Mouse (Mus musculus) frontal cortex, postnatal 36 days (tissue): Measurements from ENCODE around the gene Herc6.

ENCODE experiments used
- DNase-seq, 2 experiments: peaks; one replicate each; pipeline ENCODE4 v3.0.0; 2022; ENCODE audit warnings: low spot score in 2 of 2

Gene Herc6

DNA sequence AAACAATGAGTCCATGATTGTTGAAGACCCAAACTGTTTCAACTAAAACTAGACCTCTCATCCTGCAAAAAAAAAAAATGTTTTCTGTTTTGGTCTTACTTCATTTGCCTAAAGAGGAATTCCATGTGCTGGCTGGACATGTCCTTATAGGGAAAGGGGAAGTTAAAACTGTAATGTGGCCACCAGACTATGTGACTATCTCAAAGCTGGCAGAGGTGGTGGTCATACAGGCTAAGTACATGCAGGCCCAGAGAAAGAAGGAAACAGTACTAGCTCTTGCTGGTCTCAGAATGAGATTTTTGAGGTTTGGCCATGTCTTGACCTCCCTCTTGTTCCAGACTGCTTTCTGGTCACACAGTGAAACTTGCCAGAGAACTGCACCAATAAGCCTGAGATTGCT lies 9.2 kb upstream of the Herc6 start:
- no peak for DNase-seq

DNA sequence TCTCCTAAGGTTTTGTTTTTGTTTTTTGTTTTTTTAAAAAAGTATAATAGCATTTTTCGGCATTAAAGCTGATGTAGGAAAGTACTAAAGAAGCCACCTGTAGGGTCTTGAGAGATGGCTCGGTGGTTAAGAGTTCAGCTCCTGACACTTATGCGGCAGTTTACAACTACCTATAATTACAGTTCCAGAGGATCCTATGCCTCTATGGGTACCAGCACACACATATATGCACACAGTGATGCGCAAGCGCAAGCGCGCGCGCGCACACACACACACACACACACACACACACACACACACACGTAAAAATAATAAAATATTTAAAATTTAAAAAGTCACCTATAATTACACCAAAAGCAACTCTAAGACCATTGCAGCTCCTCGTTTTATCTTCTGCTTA lies 795 bp downstream of the Herc6 start:
- no peak for DNase-seq

DNA sequence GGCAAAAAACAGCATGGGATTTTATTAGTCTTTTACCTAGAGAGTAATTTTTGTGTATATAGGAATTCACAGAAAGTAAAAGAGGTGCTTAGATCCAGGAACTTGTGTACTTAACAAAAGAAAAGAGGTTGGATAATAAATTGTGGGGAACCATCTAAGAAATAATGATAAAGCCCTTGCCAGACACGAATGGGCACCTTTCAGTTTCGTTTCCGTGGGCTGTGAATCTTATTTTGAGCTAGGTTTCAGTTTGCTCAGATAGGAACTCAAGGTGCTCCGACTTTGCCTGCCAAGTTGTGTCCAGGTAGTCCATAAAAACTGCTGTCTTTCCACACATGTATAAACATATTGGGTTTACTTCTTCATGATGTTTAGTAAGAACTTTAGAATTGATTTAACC lies 1.6 kb downstream of the Herc6 start:
- DNase-seq, result no peak

DNA sequence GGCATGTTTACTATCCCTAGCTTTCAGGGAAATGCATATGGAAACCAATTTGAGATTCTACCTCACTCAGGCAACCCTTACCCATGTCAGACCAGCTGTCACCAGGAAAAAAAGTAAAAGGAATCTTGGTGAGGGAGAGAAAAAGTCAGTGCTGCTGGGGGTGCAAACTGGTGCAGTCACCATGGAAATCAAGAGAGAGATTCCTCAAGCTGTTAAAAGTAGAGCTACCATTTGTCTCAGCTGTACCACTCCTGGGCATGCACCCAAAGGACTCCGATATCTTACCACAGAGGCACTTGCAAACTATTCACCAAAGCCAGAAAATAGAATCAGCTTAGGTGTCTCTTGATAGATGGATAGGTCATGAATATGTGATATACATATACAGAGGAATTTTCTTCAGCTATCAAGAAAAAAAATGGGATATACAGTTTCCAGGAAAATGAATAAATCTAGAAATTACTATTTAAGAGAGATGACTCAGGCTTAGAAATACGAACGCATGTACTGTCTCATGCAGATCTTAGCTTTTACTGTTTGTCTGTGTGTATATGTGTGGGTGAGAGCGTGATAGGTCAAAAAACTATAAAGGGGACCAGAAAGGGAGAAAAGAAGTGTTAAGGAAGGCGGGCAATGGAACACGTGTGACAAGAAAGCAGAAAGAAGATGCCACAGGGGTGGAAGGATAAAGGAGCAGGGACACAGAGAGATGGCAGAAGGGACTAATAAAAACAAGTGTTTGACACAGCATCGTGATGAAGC lies 24.9 kb downstream of the Herc6 start:
- peak; percentile 49 to 84 for DNase-seq

DNA sequence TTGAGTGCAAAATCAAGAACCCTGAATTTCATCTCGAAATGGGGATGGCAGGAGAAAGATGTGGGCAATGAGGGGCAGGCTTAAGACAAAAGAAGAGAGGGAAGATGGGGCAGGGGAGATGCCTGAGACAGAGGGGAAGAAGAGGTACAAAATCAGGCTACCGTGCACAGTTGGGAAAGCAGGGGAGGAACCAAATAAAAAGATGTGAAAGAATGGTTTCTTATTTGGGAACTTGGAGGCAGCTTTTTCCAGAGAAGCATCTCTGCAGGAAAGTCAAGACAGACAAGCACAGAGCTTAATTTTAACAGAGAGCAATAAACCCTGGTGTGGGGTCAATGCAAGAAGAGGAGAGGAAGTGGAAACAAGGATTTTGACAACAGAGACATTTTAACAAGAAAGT lies 27.2 kb downstream of the Herc6 start:
- DNase-seq, result peak in 1 of 2 experiments; percentile 17

DNA sequence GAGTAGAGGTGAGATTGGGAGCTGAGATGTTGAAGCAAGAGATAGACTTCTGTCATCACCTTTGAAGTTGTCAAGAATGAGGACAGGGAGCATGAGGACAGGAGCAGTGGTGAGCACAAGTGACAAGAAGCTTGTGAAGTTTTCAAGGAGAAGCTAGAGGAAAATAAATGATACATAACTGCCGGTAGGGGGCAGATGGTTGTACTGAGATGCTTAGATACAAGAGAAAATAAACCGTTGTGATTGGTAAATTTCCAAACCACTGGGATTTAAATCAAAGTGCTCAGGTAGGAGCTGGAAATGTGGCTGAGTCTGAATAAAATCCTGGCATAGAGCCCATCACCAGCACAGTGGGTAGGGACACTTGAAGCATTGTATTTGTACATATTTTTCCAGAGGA lies 28.8 kb downstream of the Herc6 start:
- no peak for DNase-seq

DNA sequence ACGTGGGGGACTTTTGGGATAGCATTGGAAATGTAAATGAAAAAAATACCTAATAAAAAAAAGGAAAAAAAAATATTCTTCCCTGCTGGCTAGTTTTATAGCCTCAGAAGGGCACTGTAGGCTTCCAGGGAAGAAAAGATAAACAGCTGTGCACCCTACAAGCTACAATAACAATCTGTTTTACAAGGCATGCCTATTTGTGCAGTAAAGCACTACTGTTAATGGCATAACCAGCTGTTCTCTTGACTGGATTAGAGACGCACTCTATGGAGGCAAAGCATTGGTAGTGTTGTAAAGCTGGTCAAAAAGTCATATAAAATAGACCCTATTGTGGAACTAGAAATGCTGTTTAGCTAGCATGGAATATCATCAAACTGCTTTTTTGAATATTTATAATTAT lies 35.0 kb downstream of the Herc6 start:
- DNase-seq, result no peak

DNA sequence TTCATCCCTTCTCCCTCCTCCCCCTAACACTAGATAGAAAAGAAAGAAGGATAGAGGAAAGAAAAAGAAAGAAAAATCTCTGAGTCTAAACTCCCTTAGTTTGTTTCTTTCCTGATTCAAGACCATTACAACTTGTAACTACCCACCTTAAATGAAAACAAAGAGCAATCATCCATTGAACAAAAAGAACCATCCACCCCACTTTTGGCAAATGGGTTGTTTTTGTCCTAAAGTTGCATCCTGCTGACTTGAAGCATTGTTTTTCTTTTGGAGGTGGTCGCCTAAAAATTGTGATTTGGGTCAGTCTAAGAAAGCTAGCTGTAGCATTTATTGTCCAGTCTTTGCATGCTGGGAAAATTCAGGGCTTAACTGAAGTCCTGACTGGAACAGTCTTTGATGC lies 58.7 kb downstream of the Herc6 start:
- no peak for DNase-seq

DNA sequence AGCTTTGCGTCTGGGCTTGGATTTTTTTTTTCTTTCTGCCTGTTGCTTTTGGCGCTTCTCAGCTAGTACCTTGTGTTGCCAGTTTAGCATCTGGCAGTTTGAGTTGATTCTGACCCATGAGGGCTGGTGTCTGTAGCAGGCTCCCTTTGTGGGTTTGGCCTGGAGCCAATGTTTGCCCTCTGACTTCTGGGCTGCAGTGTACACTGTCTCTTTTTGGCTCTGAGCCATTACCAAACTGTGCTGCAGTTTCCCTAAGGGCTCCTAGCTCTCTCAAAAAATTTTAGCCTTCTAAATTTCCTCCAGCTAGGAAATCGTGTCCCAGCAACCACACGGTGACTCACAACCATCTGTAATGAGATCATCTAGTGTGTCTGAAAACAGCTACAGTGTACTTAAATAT lies 61.0 kb downstream of the Herc6 start:
- DNase-seq, result peak; percentile 45 to 53

DNA sequence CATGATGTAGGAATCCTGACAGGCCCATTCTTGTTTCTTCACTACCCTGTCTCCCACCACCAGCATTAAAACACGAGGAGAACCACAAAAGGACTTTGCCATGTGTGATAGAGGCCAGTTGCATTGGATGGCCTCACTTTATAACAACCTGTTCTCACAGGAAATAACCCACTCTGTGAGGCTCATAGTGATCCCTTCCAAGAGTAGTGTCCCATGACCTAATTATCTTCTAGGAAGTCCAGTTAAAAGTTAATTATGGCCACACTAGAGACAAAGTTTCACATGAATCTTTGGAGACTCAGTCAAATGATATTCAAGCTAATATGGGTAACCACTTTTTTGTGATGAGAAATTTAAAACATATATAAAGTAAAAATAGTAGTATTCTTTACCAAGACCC lies 66.5 kb downstream of the Herc6 start:
- no peak for DNase-seq

DNA sequence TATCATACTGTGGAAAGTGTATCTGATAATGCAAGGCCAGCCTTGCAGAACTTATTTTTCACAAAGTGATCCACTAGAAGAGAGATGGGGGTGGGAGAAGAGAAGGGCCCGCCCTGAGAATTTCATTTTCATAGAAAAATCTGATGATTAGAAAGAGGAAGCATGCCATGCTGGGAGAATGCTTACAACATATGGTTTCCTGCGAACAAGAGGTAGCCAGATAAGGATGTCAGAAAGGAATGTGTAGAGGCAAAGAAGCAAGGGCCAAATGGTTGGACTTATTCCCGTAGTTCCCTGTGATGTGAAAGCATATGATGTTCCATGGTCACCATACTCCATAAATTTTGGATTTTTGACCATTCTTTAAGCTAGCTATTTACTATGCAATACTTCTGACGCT lies 80.5 kb downstream of the Herc6 start:
- DNase-seq, result no peak

DNA sequence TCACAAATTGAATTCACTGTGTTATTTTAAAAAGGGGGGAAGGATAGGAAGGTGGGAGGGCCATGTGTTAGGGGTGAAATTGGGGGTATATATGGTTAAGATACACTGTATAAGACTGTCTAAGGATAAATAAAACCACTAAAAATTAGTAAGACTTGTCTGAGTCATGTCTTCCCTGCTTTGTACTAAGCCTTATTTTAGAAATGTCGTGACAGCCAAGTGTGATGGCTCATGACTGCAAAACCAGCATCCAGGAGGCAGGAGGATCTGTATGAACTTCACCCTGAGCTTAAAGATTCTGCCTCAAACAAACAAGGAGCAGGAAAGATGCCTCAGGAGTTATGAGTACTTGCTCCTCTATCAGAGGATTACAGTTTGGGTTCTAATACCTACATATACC lies 103.4 kb downstream of the Herc6 start:
- peak in 1 of 2 experiments; percentile 32 for DNase-seq

DNA sequence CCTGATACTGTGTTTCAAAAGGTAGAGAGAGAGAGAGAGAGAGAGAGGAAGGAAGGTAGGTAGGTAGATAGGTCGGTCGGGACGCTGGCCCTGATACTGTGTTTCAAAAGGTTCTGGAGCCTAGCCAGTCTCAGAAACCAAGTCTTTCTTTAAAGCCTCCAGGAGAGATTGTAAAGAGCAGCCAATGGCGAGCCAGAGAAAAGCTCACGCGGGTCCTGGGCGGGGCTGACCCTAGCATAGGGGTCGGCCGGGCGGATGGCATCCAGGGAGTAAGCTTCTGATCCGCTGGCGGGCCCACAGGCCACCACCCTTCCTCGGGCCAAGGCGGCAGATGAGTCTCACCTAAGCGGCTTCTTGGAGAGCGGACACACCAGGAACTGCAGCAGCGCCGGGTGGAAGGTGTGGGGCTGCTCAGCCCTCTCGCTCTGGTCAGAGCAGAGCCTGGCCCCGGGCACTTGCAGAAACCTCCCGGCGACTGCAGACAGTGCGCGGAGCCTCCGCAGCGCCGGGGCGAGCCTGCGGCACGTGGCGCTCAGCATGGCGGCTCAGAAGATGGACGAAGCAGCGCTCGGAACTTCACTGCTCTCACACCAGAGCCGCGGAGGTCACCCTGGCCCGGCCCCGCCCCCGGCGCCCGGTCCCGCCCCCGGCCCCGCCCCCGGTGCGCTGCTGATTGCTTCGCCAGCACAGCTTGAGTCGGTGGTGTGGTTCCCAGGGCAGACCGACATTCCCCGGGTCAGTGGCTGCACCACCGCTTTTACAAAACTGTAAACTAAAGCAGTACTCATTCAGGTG lies 110.9 kb downstream of the Herc6 start, which contains the start of gene Pyurf:
Gene Pyurf (minus strand): TSS at position 612 of the 795 bp plus-strand sequence.
- peak; percentile 76 to 88 for DNase-seq

DNA sequence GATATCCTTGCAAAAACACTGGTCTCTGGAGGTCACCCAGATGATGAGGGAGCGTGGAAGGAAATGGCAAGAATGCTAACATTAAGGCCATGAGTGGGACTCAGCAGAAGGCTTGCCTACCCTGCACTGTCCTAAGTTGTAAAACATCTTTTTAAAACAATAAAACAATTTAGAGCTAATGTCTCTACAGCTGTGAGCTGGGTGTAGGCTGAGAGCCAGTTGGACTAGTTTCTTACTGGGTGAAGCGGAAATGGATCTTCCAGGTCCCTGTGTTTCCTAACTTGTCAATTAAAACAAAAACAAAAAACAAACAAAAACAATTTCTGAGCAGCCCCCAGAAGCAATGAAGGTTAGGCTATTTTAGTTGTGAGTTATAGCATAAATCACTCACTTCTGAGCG lies 112.3 kb downstream of the Herc6 start:
- DNase-seq, result no peak

DNA sequence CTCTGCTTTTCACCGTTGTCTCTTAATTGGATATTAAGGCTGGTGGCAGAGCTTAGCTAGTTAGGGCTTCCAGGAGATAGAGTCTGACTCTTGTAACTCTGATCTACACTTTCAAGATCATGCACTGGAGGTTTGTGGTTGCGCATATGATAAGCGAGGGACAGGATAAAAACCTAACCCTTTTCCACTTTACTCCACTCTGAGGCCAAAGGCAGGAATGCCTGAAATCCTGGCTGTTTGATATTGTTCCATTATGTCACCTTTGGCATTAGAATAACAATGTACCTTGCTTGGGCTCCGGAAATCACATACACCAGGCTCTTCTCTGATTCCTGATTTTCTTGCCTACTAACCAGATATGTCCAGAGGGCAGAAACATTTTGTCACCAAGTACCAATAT lies 120.9 kb downstream of the Herc6 start:
- DNase-seq, result no peak

DNA sequence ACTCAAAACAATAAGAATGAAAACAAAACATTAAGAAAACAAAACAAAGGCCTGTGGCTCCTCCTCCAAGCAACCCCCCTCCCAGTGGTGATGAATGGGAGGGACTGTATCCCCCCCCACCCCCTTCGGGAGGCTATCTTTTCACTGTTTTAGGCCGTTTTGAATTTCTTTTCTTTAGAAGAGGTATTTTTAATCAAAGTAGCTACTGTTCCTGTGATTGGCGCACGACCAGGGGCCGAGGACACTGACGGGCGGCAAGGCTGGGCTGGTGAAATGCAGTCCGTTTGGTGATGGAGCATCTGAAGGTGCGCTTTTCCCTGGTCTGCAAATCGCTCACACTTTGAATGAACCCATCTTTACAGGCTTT lies 121.6 kb downstream of the Herc6 start, which contains the start of gene Lancl2:
Gene Lancl2 (plus strand): TSS at position 165 of the 367 bp plus-strand sequence.
- DNase-seq, result peak in 1 of 2 experiments; percentile 60

DNA sequence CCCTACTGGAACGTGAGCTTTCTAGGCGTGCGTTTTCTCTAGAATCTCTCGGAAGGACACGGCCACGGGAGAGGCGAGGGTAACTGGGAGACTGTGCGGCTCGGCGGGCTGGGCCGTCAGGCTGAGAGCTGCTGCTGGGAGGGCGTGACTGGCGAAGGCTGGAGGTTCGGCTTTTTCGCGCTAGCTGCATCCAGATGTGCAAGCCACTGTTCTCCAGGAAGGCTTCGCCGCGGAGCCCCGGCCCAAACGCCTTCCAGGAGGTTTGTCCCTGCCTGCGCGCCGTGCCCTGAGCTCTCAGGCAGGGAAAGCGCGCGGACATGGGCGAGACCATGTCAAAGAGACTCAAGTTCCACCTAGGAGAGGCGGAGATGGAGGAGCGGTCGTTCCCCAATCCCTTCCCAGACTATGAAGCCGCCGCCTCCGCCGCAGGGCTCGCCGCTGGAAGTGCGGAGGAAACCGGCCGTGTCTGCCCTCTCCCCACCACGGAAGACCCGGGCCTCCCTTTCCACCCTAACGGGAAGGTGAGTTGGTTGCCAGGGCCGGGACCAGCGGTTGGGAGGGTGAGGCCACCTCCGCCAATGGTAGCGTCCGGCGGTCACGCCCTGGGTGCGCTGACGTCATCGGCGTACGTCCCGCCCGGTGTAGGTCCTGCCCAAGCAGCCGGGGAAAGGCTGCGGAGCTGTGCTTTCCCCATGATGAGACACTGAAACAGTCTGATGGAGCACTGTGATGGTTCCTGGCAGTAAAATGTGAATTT lies 122.1 kb downstream of the Herc6 start:
- DNase-seq, result peak; percentile 97

DNA sequence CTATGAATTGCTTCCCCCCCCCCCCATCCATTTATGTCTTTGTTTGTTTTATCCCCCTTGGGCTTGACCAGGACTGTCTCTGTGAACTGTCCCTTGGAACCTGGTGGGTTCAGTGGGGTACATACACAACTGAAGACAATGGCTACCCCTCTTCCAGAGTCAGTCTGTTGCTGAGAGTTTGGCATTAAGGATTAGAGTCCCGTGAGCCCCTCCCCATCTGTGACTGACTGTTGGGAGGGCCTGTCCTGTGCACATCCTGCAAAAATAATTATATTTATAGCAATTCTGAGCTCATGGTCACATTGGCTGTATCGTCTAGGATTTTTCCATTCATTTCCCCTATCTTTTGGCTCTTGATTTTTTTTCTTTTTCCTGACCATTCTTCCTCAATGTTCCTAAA lies 122.9 kb downstream of the Herc6 start:
- DNase-seq, result no peak

DNA sequence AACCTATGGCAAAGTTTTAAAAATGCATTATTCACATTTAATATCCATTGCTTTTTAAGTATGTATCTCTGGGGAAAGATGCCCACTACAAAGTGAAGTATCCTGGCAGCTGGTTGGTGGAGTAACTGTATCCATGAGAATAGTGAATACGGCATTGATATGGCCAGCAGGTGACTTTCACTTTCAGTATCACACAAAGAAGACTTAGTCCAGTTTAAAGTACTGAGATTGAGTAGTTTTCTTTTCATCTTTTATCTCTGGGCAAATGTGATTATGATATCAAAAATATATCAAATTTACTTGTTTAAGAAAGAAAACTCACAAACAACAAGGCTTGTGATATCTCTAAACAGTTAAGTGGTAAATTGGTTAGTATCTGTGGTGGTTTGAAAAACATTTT lies 125.9 kb downstream of the Herc6 start:
- DNase-seq, result no peak

DNA sequence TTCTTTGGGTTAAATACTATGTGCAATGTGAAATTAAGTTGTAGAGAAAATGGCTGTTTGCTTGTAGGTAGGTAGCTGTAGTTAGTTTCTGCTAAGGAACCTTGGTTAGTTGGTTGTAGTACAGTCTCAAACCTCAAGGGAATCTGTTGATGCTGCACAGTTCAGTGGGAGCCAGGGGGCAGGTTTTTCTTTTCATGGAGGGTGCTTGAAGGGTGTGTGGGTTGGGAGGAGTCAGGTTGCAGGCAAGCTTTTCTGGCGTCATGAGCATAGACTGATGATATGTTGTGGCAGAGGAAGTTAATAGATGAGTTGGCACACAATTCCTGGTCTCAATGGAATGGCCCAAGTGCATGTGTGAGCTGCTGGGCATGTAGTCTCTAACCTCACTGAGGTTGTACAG lies 130.9 kb downstream of the Herc6 start:
- DNase-seq, result no peak
